1 mouse cellular context compared by ENCODE assay signal in the genomic region with DNA sequence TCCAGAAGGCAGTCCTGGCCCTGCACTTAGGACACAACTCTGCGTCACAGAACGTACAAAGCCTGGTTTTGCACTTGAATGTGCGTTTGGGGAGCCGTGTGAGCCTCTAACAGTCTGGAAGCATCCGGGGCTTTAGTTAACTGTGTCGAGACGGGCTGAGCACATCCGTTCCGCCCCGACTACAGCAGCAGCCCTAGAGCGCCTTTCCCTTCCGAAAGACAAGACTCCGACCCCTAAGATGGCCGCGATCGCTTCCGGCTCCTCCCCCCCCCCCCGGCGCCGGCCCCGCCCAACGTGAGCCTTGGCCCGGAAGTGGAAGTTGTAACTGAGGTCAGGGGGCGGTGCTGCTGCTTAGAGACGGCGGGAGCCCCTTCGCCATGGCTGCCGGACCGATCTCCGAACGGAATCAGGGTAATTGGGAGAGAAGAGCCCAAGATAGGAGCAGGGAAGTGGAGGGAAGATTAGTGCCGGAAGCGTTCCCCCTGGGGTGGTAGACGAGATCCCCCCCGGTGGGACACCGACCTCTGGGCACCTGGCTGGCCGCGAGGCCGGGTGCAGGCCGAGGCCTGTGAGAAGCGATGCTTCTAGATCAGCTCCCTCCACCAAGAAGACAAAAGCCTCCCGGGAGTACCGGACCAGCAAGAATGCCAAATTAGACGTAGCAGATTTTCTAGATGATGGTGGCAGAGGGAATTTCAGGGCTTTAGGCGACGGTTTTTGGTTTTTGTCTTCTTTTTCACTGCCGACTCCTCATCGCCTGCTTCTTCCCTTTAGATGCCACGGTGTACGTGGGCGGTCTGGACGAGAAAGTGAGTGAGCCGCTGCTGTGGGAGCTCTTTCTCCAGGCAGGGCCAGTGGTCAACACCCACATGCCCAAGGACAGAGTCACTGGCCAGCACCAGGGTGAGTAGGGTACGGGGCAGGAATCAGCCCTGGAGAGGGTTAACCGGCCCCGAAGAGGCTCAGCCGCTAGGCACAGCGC.
A peak's percentile ranks its signal among the peaks of the same experiment; 100 is the strongest.
TF ChIP-seq lines count a peak whose summit lies in the region.

A gene (plus strand): TSS at position 136 of the 982 bp plus-strand sequence.

TF ChIP-seq in MEL, 35 proteins besides CTCF, POLR2A, EP300 and RAD21 (continued from another document):
- TF ChIP-seq MEF2A (IDR thresholded peaks at IDR 0.05; ENCODE audit: extremely low read depth, insufficient replicate concordance, low read depth, low read length, poor library complexity, severe bottlenecking) (no peak), USF1 (IDR thresholded peaks at IDR 0.05; ENCODE audit: low read depth, low read length) (peak; percentile 37; the same call in 1 of the 2 replicates), MYC (IDR thresholded peaks at IDR 0.05; ENCODE audit: low read depth, low read length) (peak; percentile 89), ELF1 (IDR thresholded peaks at IDR 0.05; ENCODE audit: low read depth, low read length) (peak; percentile 95), POLR2AphosphoS5 (IDR thresholded peaks at IDR 0.05; ENCODE audit: borderline replicate concordance, low read depth, low read length) (peak; percentile 78; the same call in 1 of the 2 replicates), ETS1 (IDR thresholded peaks at IDR 0.05; ENCODE audit: low read depth, low read length) (peak; percentile 18; the same call in 1 of the 2 replicates), ZC3H11A (IDR thresholded peaks at IDR 0.05; ENCODE audit: low read depth, low read length) (0 out of 2 replicates have a peak, but pooled peaks have one; percentile 24), E2F4 (IDR thresholded peaks at IDR 0.05; ENCODE audit: borderline replicate concordance, low read depth, low read length) (0 out of 2 replicates have a peak, but pooled peaks have one; percentile 10), BHLHE40 (IDR thresholded peaks at IDR 0.05; ENCODE audit: borderline replicate concordance, low read depth, low read length) (0 out of 2 replicates have a peak, but pooled peaks have one; percentile 2), POLR2AphosphoS2 (IDR thresholded peaks at IDR 0.05; ENCODE audit: low read length) (peak; percentile 95)
